Mouse (Mus musculus): ENCODE data around the gene Mipol1.
A peak's percentile ranks its signal among the peaks of the same experiment; 100 is the strongest.

Mipol1 gene

GRCm38 (mm10) chr12:57230192-57230706 lies at the start of gene Mipol1, which contains the start of gene Prps1l3:
Gene Mipol1, plus strand, starts transcription at chr12:57230427.
Gene Prps1l3, plus strand, starts transcription at chr12:57230412.
- Histone ChIP-seq H3K27me3 (ENCODE audit: control insufficient read depth, insufficient read depth, low read length, poor library complexity, severe bottlenecking) (no peaks in the 10 kb centered on the region), H3K36me3 (ENCODE audit: control insufficient read depth, insufficient read depth, low read length, poor library complexity, severe bottlenecking) (no peaks in the 10 kb centered on the region)
- peak; percentile 96 for DNase-seq (ENCODE audit: low read depth, low spot score)

GRCm38 (mm10) chr12:57184401-57185147 lies 45.7 kb upstream of the Mipol1 start:
- H3K36me3 ChIP-seq (ENCODE audit: control insufficient read depth, insufficient read depth, low read length, poor library complexity, severe bottlenecking) = no peaks in the 10 kb centered on the region
- no peaks in the 10 kb centered on the region for H3K27me3 ChIP-seq (ENCODE audit: control insufficient read depth, insufficient read depth, low read length, poor library complexity, severe bottlenecking)
- DNase-seq (ENCODE audit: low read depth, low spot score) = no peak

- no peak for DNase-seq (ENCODE audit: low read depth, low spot score)
- Histone ChIP-seq H3K36me3 (ENCODE audit: control insufficient read depth, insufficient read depth, low read length, poor library complexity, severe bottlenecking) (no peaks in the 10 kb centered on the region), H3K27me3 (ENCODE audit: control insufficient read depth, insufficient read depth, low read length, poor library complexity, severe bottlenecking) (no peaks in the 10 kb centered on the region)
Measured at GRCm38 (mm10) chr12:57185475-57185874, 44.8 kb upstream of the Mipol1 start.

GRCm38 (mm10) chr12:57186126-57186525 lies 44.1 kb upstream of the Mipol1 start:
- DNase-seq (ENCODE audit: low read depth, low spot score) = no peak
- no peaks in the 10 kb centered on the region for H3K27me3 ChIP-seq (ENCODE audit: control insufficient read depth, insufficient read depth, low read length, poor library complexity, severe bottlenecking)
- no peaks in the 10 kb centered on the region for H3K36me3 ChIP-seq (ENCODE audit: control insufficient read depth, insufficient read depth, low read length, poor library complexity, severe bottlenecking)

DNA sequence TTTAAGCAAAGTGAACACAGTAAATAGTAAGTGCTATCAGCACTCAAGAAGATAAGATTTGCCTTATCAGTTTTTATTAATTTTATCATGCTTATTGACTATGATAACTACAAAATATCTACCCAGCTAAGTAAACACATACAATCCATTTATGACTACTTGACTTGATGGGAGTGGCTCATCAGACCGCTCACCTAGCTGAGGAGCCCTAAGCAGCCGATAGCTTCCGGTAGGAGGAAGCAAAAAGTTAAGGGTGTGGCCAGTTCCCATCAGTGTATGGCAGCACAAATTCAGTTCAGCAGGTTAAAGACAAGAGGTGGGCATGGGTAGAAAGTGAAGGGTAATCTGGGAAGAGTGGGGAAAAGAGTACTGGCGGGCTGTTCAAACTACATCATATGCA lies 43.2 kb upstream of the Mipol1 start:
- H3K27me3 ChIP-seq (ENCODE audit: control insufficient read depth, insufficient read depth, low read length, poor library complexity, severe bottlenecking) = no peaks in the 10 kb centered on the region
- H3K36me3 ChIP-seq (ENCODE audit: control insufficient read depth, insufficient read depth, low read length, poor library complexity, severe bottlenecking) = no peaks in the 10 kb centered on the region
- DNase-seq (ENCODE audit: low read depth, low spot score) = no peak

GRCm38 (mm10) chr12:57194609-57195008 lies 35.6 kb upstream of the Mipol1 start:
- no peaks in the 10 kb centered on the region for H3K36me3 ChIP-seq (ENCODE audit: control insufficient read depth, insufficient read depth, low read length, poor library complexity, severe bottlenecking)
- H3K27me3 ChIP-seq (ENCODE audit: control insufficient read depth, insufficient read depth, low read length, poor library complexity, severe bottlenecking) = no peaks in the 10 kb centered on the region
- no peak for DNase-seq (ENCODE audit: low read depth, low spot score)

DNA sequence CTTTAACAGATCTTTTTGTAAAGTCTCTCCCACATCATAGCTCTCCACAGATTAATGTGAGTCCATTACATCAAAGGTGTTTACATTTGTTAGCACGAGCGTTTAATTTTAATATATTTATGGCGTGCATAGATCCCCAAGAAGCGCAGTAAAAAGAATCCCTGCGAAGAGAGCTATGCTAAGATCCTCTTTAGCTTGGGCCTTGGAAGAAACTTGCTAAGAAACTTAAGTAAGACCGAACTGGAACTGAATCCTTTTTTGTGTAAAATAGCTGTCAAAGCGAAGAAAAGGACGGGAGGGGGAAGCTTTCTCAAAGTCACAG lies 34.0 kb upstream of the Mipol1 start:
- DNase-seq (ENCODE audit: low read depth, low spot score) = no peak
- no peaks in the 10 kb centered on the region for H3K36me3 ChIP-seq (ENCODE audit: control insufficient read depth, insufficient read depth, low read length, poor library complexity, severe bottlenecking)
- H3K27me3 ChIP-seq (ENCODE audit: control insufficient read depth, insufficient read depth, low read length, poor library complexity, severe bottlenecking) = no peaks in the 10 kb centered on the region

- no peaks in the 10 kb centered on the region for H3K27me3 ChIP-seq (ENCODE audit: control insufficient read depth, insufficient read depth, low read length, poor library complexity, severe bottlenecking)
- no peak for DNase-seq (ENCODE audit: low read depth, low spot score)
- H3K36me3 ChIP-seq (ENCODE audit: control insufficient read depth, insufficient read depth, low read length, poor library complexity, severe bottlenecking) = no peaks in the 10 kb centered on the region
Measured at GRCm38 (mm10) chr12:57196608-57197362, 33.4 kb upstream of the Mipol1 start.

DNA sequence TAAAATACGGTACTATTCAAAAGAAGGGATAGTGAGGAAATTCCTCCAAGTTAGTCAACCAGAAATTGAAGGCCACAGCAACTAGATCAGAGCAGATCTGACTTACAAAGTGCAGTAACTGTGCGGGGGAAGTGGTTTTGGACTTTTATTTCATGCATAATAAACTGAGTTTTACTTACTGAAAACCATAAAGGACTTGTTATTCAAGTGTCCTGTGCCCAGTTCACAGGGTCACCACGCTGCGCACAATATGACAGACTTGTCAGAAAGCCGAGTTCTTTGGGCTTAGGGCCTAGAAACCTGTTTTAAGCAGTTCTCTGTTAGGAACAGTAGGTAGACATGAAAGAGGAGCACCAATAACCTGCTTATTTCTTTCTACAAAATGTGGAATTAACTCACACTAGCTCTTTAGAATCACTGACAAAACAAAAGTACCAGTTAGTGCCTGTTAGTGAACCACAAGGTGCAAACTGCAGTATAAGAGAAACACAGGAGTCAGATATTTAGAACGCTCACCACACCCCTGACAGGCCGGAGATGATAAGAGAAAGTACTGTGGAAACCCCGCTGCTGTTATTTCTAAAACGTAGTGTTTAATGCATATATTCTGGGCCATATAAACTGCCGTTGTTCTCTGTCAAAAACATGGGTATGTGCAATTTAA lies 32.7 kb upstream of the Mipol1 start, which contains the start of gene Slc25a21:
TSS of gene Slc25a21 (minus strand) at position 110 of the 664 bp plus-strand sequence.
- Histone ChIP-seq H3K36me3 (ENCODE audit: control insufficient read depth, insufficient read depth, low read length, poor library complexity, severe bottlenecking) (no peaks in the 10 kb centered on the region), H3K27me3 (ENCODE audit: control insufficient read depth, insufficient read depth, low read length, poor library complexity, severe bottlenecking) (no peaks in the 10 kb centered on the region)
- DNase-seq (ENCODE audit: low read depth, low spot score) = no peak

GRCm38 (mm10) chr12:57198269-57198668 lies 32.0 kb upstream of the Mipol1 start:
- no peaks in the 10 kb centered on the region for H3K27me3 ChIP-seq (ENCODE audit: control insufficient read depth, insufficient read depth, low read length, poor library complexity, severe bottlenecking)
- H3K36me3 ChIP-seq (ENCODE audit: control insufficient read depth, insufficient read depth, low read length, poor library complexity, severe bottlenecking) = no peaks in the 10 kb centered on the region
- DNase-seq (ENCODE audit: low read depth, low spot score) = no peak

DNA sequence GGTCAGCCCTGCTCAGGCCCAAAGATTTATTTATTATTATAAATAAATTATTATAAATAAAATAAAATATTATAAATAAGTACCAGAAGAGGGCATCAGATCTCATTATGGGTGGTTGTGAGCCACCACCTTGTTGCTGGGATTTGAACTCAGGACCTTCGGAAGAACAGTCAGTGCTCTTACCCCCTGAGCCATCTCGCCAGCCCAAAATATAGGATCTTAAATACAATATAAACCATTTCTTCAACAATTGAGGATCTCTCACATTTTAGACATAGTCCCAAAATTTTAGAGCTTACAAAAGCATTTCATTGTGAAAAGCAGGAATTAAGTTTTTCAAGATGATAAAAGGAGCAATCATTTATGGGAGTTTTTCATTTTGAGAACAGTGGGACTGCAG lies 30.8 kb upstream of the Mipol1 start:
- H3K27me3 ChIP-seq (ENCODE audit: control insufficient read depth, insufficient read depth, low read length, poor library complexity, severe bottlenecking) = no peaks in the 10 kb centered on the region
- H3K36me3 ChIP-seq (ENCODE audit: control insufficient read depth, insufficient read depth, low read length, poor library complexity, severe bottlenecking) = no peaks in the 10 kb centered on the region
- no peak for DNase-seq (ENCODE audit: low read depth, low spot score)

DNA sequence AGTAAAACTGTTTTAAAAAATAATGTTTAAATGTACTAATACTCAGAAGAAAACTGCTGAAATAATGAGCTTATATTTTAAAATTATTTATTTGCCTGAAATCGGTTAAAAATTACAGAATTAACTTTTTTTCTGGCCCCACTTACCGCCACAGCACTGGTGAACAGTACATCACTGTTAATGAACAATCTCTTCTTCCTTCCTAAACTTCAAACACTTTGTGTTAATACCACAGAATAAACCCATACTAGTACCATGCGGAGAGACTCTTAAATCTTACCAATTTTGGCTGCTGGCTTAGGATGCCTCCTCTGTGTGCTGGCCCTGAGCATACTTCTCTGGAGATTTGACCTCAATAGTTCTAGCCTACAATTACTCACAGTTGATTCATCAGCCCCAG lies 28.3 kb upstream of the Mipol1 start:
- H3K36me3 ChIP-seq (ENCODE audit: control insufficient read depth, insufficient read depth, low read length, poor library complexity, severe bottlenecking) = no peaks in the 10 kb centered on the region
- H3K27me3 ChIP-seq (ENCODE audit: control insufficient read depth, insufficient read depth, low read length, poor library complexity, severe bottlenecking) = no peaks in the 10 kb centered on the region
- no peak for DNase-seq (ENCODE audit: low read depth, low spot score)

DNA sequence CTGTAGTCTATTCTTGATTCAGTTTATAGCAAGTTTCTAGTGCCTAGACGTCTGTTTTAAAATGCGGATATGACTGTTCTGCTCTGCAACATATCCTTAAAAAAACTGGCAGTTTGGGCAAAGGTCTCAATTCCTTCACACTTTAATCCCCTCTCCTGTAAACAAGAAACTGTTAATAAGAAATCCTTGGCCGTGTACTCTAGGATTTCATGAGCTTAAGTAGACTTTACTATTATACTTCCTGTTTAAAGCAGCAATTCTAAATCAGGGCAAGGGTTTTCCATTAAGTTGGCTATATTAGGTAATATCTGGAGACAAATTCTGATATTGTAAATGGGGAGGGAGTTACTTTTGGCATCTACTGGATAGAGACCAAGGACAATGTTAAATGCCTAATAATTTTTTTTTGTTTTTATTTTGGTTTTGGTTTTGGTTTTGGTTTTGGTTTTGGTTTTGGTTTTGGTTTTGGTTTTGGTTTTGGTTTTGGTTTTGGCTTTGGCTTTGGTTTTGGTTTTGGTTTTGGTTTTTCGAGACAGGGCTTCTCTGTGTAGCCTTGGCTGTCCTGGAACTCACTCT lies 25.9 kb upstream of the Mipol1 start:
- no peak for DNase-seq (ENCODE audit: low read depth, low spot score)
- H3K36me3 ChIP-seq (ENCODE audit: control insufficient read depth, insufficient read depth, low read length, poor library complexity, severe bottlenecking) = no peaks in the 10 kb centered on the region
- H3K27me3 ChIP-seq (ENCODE audit: control insufficient read depth, insufficient read depth, low read length, poor library complexity, severe bottlenecking) = no peaks in the 10 kb centered on the region

GRCm38 (mm10) chr12:57211353-57212311 lies 18.6 kb upstream of the Mipol1 start:
- H3K36me3 ChIP-seq (ENCODE audit: control insufficient read depth, insufficient read depth, low read length, poor library complexity, severe bottlenecking) = no peaks in the 10 kb centered on the region
- peak; percentile 26 for DNase-seq (ENCODE audit: low read depth, low spot score)
- H3K27me3 ChIP-seq (ENCODE audit: control insufficient read depth, insufficient read depth, low read length, poor library complexity, severe bottlenecking) = no peaks in the 10 kb centered on the region
